Mouse (Mus musculus) hindbrain, embryonic 15.5 days (tissue): ENCODE measurements around the gene Prkce. TPM values are rescaled to one million over a fixed set of nuclear protein-coding genes. Genes with fewer than 3 reads are reported as not detected.

Experiments used
- ATAC-seq: fragments of 200-750 bp; cut with Nextera tagmentation; 2 replicates; pipeline ENCODE4 v1.8.0; 2017; ENCODE audit warnings: low read depth, moderate number of reproducible peaks, moderate TSS enrichment; ENCODE audit not compliant: low FRiP score
- H3K27ac ChIP-seq: fragments of 300-500 bp; sonication (generic); replicated peaks from 2 replicates; pipeline ENCODE4 v1.5.1; 2015; ENCODE audit warnings: mild to moderate bottlenecking, inconsistent platforms
- H3K27me3 ChIP-seq: fragments of 300-500 bp; sonication (generic); 2 replicates; pipeline ENCODE4 v1.6.1; 2015; ENCODE audit warnings: control low read depth, inconsistent platforms
- H3K36me3 ChIP-seq: fragments of 300-500 bp; sonication (generic); 2 replicates; pipeline ENCODE4 v1.6.1; 2015; ENCODE audit warnings: control low read depth, inconsistent platforms
- H3K4me1 ChIP-seq: fragments of 300-500 bp; sonication (generic); replicated peaks from 2 replicates; pipeline ENCODE4 v1.6.1; 2015; ENCODE audit warnings: control low read depth, inconsistent platforms
- H3K4me2 ChIP-seq: fragments of 300-500 bp; sonication (generic); 2 replicates; pipeline ENCODE4 v1.6.1; 2015; ENCODE audit warnings: moderate library complexity, mild to moderate bottlenecking, inconsistent platforms
- H3K4me3 ChIP-seq: fragments of 300-500 bp; sonication (generic); 2 replicates; pipeline ENCODE4 v1.5.1; 2015; ENCODE audit warnings: mild to moderate bottlenecking, inconsistent platforms
- H3K9ac ChIP-seq: fragments of 300-500 bp; sonication (generic); 2 replicates; pipeline ENCODE4 v1.6.1; 2015; ENCODE audit warnings: inconsistent platforms
- H3K9me3 ChIP-seq: fragments of 300-500 bp; sonication (generic); 2 replicates; pipeline ENCODE4 v1.6.1; 2016; ENCODE audit warnings: control low read depth, inconsistent platforms
- WGBS: fragments of 180-500 bp; shearing (Covaris S2); methylation state at CpG from one replicate; pipeline ENCODE4 v1.1.7; 2015; 5-methylcytosine and 5-hydroxymethylcytosine counted together
- polyA plus RNA-seq: library from polyadenylated mRNA; unstranded; fragments of >200 nt; fragmentation: Nextera tagmentation; extraction: Ambion mirVana; gene quantifications from 2 replicates; pipeline ENCODE4 v1.2.1, GENCODE M21; 2015

The Prkce gene
- polyA plus RNA-seq, 1 experiment from 2014 or later = 45.7 TPM

GRCm38 (mm10) chr17:86441098-86441497 lies 273.5 kb downstream of the Prkce start:
- Histone ChIP-seq H3K9ac (no peak overlapping the region), H3K4me2 (no peak overlapping the region), H3K27ac (no peak overlapping the region), H3K9me3 (no peaks in the 10 kb centered on the region), H3K36me3 (no peaks in the 10 kb centered on the region), H3K4me3 (no peak overlapping the region), H3K4me1 (peaks cover 10% of the 10 kb centered on the region), H3K27me3 (no peaks in the 10 kb centered on the region)
- no peak for ATAC-seq
- 94% methylated on average over 7 of the region's 7 CpGs for WGBS

GRCm38 (mm10) chr17:86443886-86444285 lies 276.3 kb downstream of the Prkce start:
- Histone ChIP-seq H3K9me3 (no peaks in the 10 kb centered on the region), H3K4me3 (no peak overlapping the region), H3K4me2 (no peak overlapping the region), H3K4me1 (peaks cover 10% of the 10 kb centered on the region), H3K36me3 (no peaks in the 10 kb centered on the region), H3K27me3 (no peaks in the 10 kb centered on the region), H3K9ac (no peak overlapping the region), H3K27ac (no peak overlapping the region)
- 70% methylated on average over 7 of the region's 7 CpGs for WGBS
- ATAC-seq = no peak

GRCm38 (mm10) chr17:86444578-86445419 lies 277.2 kb downstream of the Prkce start:
- H3K4me2 ChIP-seq = peak overlapping the region; percentile 34
- peaks cover 10% of the 10 kb centered on the region for H3K4me1 ChIP-seq
- H3K27me3 ChIP-seq = no peaks in the 10 kb centered on the region
- no peak overlapping the region for H3K9ac ChIP-seq
- 30% methylated on average over 15 of the region's 15 CpGs for WGBS
- H3K9me3 ChIP-seq = no peaks in the 10 kb centered on the region
- H3K4me3 ChIP-seq = no peak overlapping the region
- no peaks in the 10 kb centered on the region for H3K36me3 ChIP-seq
- H3K27ac ChIP-seq = no peak overlapping the region
- ATAC-seq = peak; percentile 88

- no peak for ATAC-seq
- Histone ChIP-seq H3K4me2 (no peak overlapping the region), H3K27ac (no peak overlapping the region), H3K9me3 (no peaks in the 10 kb centered on the region), H3K9ac (no peak overlapping the region), H3K4me3 (no peak overlapping the region), H3K4me1 (peaks cover 10% of the 10 kb centered on the region), H3K27me3 (no peaks in the 10 kb centered on the region), H3K36me3 (no peaks in the 10 kb centered on the region)
- WGBS = 92% methylated on average over 3 of the region's 3 CpGs
Measured at GRCm38 (mm10) chr17:86445420-86445720, 277.8 kb downstream of the Prkce start.

- H3K9ac ChIP-seq = no peak overlapping the region
- H3K4me3 ChIP-seq = no peak overlapping the region
- no peaks in the 10 kb centered on the region for H3K36me3 ChIP-seq
- H3K4me2 ChIP-seq = no peak overlapping the region
- peaks cover 10% of the 10 kb centered on the region for H3K4me1 ChIP-seq
- H3K9me3 ChIP-seq = no peaks in the 10 kb centered on the region
- no peak overlapping the region for H3K27ac ChIP-seq
- 88% methylated on average over 5 of the region's 5 CpGs for WGBS
- ATAC-seq = no peak
- no peaks in the 10 kb centered on the region for H3K27me3 ChIP-seq
Measured at GRCm38 (mm10) chr17:86445900-86446299, 278.3 kb downstream of the Prkce start.

GRCm38 (mm10) chr17:86447101-86447598 lies 279.6 kb downstream of the Prkce start:
- Histone ChIP-seq H3K9ac (no peak overlapping the region), H3K4me1 (peaks cover 10% of the 10 kb centered on the region), H3K27ac (no peak overlapping the region), H3K36me3 (no peaks in the 10 kb centered on the region), H3K4me2 (no peak overlapping the region), H3K27me3 (no peaks in the 10 kb centered on the region), H3K9me3 (no peaks in the 10 kb centered on the region), H3K4me3 (no peak overlapping the region)
- no peak for ATAC-seq
- WGBS = 86% methylated on average over 4 of the region's 4 CpGs

- no peaks in the 10 kb centered on the region for H3K36me3 ChIP-seq
- ATAC-seq = no peak
- no peaks in the 10 kb centered on the region for H3K4me1 ChIP-seq
- no peaks in the 10 kb centered on the region for H3K9me3 ChIP-seq
- H3K9ac ChIP-seq = no peak overlapping the region
- no peaks in the 10 kb centered on the region for H3K27me3 ChIP-seq
- WGBS = 93% methylated on average over 4 of the region's 4 CpGs
- no peak overlapping the region for H3K4me2 ChIP-seq
- no peak overlapping the region for H3K4me3 ChIP-seq
- H3K27ac ChIP-seq = no peak overlapping the region
Measured at GRCm38 (mm10) chr17:86452934-86453333, 285.3 kb downstream of the Prkce start.

GRCm38 (mm10) chr17:86453673-86454350 lies 286.2 kb downstream of the Prkce start:
- Histone ChIP-seq H3K27ac (no peak overlapping the region), H3K9ac (no peak overlapping the region), H3K27me3 (no peaks in the 10 kb centered on the region), H3K9me3 (no peaks in the 10 kb centered on the region), H3K36me3 (no peaks in the 10 kb centered on the region), H3K4me2 (no peak overlapping the region), H3K4me3 (no peak overlapping the region), H3K4me1 (no peaks in the 10 kb centered on the region)
- WGBS = 90% methylated on average over 14 of the region's 14 CpGs
- no peak for ATAC-seq

GRCm38 (mm10) chr17:86454351-86454706 lies 286.7 kb downstream of the Prkce start:
- Histone ChIP-seq H3K9ac (no peak overlapping the region), H3K36me3 (no peaks in the 10 kb centered on the region), H3K4me2 (no peak overlapping the region), H3K4me3 (no peak overlapping the region), H3K9me3 (no peaks in the 10 kb centered on the region), H3K27ac (no peak overlapping the region), H3K4me1 (no peaks in the 10 kb centered on the region), H3K27me3 (no peaks in the 10 kb centered on the region)
- ATAC-seq = no peak
- WGBS = 77% methylated on average over 3 of the region's 3 CpGs

- Histone ChIP-seq H3K36me3 (no peaks in the 10 kb centered on the region), H3K4me1 (peaks cover 12% of the 10 kb centered on the region), H3K9ac (no peak overlapping the region), H3K4me3 (no peak overlapping the region), H3K9me3 (no peaks in the 10 kb centered on the region), H3K27ac (no peak overlapping the region), H3K27me3 (no peaks in the 10 kb centered on the region), H3K4me2 (no peak overlapping the region)
- WGBS = 64% methylated on average over 6 of the region's 6 CpGs
- ATAC-seq = no peak
Measured at GRCm38 (mm10) chr17:86456512-86456911, 288.9 kb downstream of the Prkce start.

GRCm38 (mm10) chr17:86458302-86458980 lies 290.9 kb downstream of the Prkce start:
- Histone ChIP-seq H3K4me2 (no peak overlapping the region), H3K36me3 (no peaks in the 10 kb centered on the region), H3K9ac (no peak overlapping the region), H3K4me3 (no peak overlapping the region), H3K9me3 (no peaks in the 10 kb centered on the region), H3K27ac (no peak overlapping the region), H3K27me3 (no peaks in the 10 kb centered on the region), H3K4me1 (peaks cover 12% of the 10 kb centered on the region)
- ATAC-seq = no peak
- WGBS = 80% methylated on average over 11 of the region's 11 CpGs
